Mouse (Mus musculus) cerebellum, postnatal 14 days (tissue): ENCODE data around the gene Gm2004.
"Not testable (repeated sequence)": the region's sequence is repeated elsewhere in the genome, so short reads cannot be mapped to it uniquely, and the experiment has no call there.

ENCODE experiments used
- DNase-seq, 2 experiments: peaks; one replicate each; pipeline ENCODE4 v3.0.0; 2021; ENCODE audit warnings: mixed read lengths in 2 of 2

The Gm2004 gene

GRCm38 (mm10) chr2:176149725-176150124 lies at the start of gene Gm2004:
Gm2004 (minus strand) TSS chr2:176149825.
- DNase-seq = not testable (repeated sequence)
